Mouse (Mus musculus) heart, postnatal 0 days (tissue): ENCODE results near the gene Ifit1bl2.

Source experiments
- CTCF ChIP-seq: IDR thresholded peaks from 2 replicates; pipeline ENCODE4 v1.5.1; 2016; ENCODE audit warnings: antibody characterized with exemption, control low read depth, low read depth
- EP300 ChIP-seq: IDR thresholded peaks from 2 replicates; pipeline ENCODE4 v1.6.1; 2016; ENCODE audit warnings: antibody characterized with exemption, low read depth

- TF ChIP-seq CTCF (no peak), EP300 (no peak)
Measured at GRCm38 (mm10) chr19:34620871-34621270, 19.7 kb downstream of the Ifit1bl2 start.
